Mouse (Mus musculus) CH12.LX (cell line): Measurements from ENCODE around the gene Fhit. TPM values are rescaled to one million over a fixed set of nuclear protein-coding genes. Genes with fewer than 3 reads are reported as not detected.

ENCODE experiments used
- DNase-seq: peaks from one replicate; pipeline ENCODE4 v3.0.0-alpha.2; 2013; ENCODE audit errors: extremely low read depth
- H3K27ac ChIP-seq: 2 replicates; pipeline ENCODE4 v1.5.1; 2012; ENCODE audit warnings: low read depth, mild to moderate bottlenecking, control low read depth, moderate library complexity; ENCODE audit not compliant: insufficient read depth
- H3K27me3 ChIP-seq: replicated peaks from 2 replicates; pipeline ENCODE3; 2012; ENCODE audit warnings: inconsistent platforms
- H3K36me3 ChIP-seq, 2 experiments: replicated peaks in 1 of 2; 2 replicates each; pipeline versions ENCODE3 to v1.6.1; 2012; ENCODE audit warnings: inconsistent platforms in 1 of 2, low read length in 1 of 2, mild to moderate bottlenecking in 1 of 2, mixed read lengths in 1 of 2, moderate library complexity in 1 of 2; ENCODE audit not compliant: control insufficient read depth in 1 of 2, insufficient read depth in 1 of 2
- H3K4me1 ChIP-seq, 2 experiments: 2 replicates each; pipeline ENCODE4 v1.6.1; 2012; ENCODE audit warnings: inconsistent platforms in 1 of 2, moderate library complexity in 1 of 2; ENCODE audit not compliant: insufficient read depth in 2 of 2, control insufficient read depth in 1 of 2
- H3K4me2 ChIP-seq: 2 replicates; pipeline ENCODE4 v1.6.1; 2012; ENCODE audit warnings: low read depth, mild to moderate bottlenecking, control low read depth; ENCODE audit not compliant: poor library complexity, insufficient read depth, severe bottlenecking
- H3K4me3 ChIP-seq, 3 experiments: fragments of 150-350 bp in 1 of 3; sonication (generic) in 1 of 3; replicated peaks in 1 of 3; 2 replicates each; pipeline versions ENCODE3 to v1.5.1; 2011 to 2012; ENCODE audit warnings: low read depth in 2 of 3, low read length in 2 of 3, mild to moderate bottlenecking in 2 of 3, moderate library complexity in 2 of 3, control low read depth in 1 of 3, improper control_type of control experiment in 1 of 3, inconsistent platforms in 1 of 3, mixed read lengths in 1 of 3; ENCODE audit not compliant: poor library complexity in 1 of 3
- H3K79me2 ChIP-seq: replicated peaks from 2 replicates; pipeline ENCODE4 v1.6.1; 2012; ENCODE audit warnings: mild to moderate bottlenecking, moderate library complexity; ENCODE audit not compliant: control insufficient read depth, poor library complexity, insufficient read depth, severe bottlenecking; ENCODE audit errors: extremely low read depth
- H3K9ac ChIP-seq: 2 replicates; pipeline ENCODE4 v1.6.1; 2012; ENCODE audit warnings: low read depth, mild to moderate bottlenecking, control low read depth, moderate library complexity; ENCODE audit not compliant: insufficient read depth
- H3K9me3 ChIP-seq: replicated peaks from 2 replicates; pipeline ENCODE3; 2012; ENCODE audit warnings: low read length, inconsistent platforms, mixed read lengths
- BHLHE40 ChIP-seq: IDR thresholded peaks from 2 replicates; pipeline ENCODE4 v1.6.1; 2011; ENCODE audit warnings: mild to moderate bottlenecking, low read depth, low read length, improper control_type of control experiment
- CHD1 ChIP-seq: IDR thresholded peaks from 2 replicates; pipeline ENCODE4 v1.6.1; 2012; ENCODE audit warnings: low read depth, low read length, improper control_type of control experiment, inconsistent platforms
- CTCF ChIP-seq, 2 experiments: IDR thresholded peaks in 1 of 2; conservative IDR thresholded peaks in 1 of 2; 2 replicates each; pipeline ENCODE4 v1.5.1; 2011 to 2012; ENCODE audit warnings: low read depth in 2 of 2, low read length in 2 of 2, improper control_type of control experiment in 1 of 2, inconsistent platforms in 1 of 2, mild to moderate bottlenecking in 1 of 2, moderate library complexity in 1 of 2
- E2F4 ChIP-seq: IDR thresholded peaks from 2 replicates; pipeline ENCODE4 v1.6.1; 2011; ENCODE audit warnings: low read depth, low read length, improper control_type of control experiment; ENCODE audit not compliant: insufficient replicate concordance
- ETS1 ChIP-seq: conservative IDR thresholded peaks from 2 replicates; pipeline ENCODE4 v1.6.1; 2012; ENCODE audit warnings: low read depth, mild to moderate bottlenecking, inconsistent platforms, low read length, improper control_type of control experiment, moderate library complexity
- HCFC1 ChIP-seq: IDR thresholded peaks from 2 replicates; pipeline ENCODE4 v1.6.1; 2012; ENCODE audit warnings: low read depth, mild to moderate bottlenecking, inconsistent platforms, low read length, improper control_type of control experiment
- JUN ChIP-seq: IDR thresholded peaks from 2 replicates; pipeline ENCODE4 v1.6.1; 2011; ENCODE audit warnings: low read depth, mild to moderate bottlenecking, low read length, improper control_type of control experiment, moderate library complexity; ENCODE audit not compliant: insufficient read depth
- JUND ChIP-seq: conservative IDR thresholded peaks from 2 replicates; pipeline ENCODE4 v1.6.1; 2011; ENCODE audit warnings: low read depth, low read length, improper control_type of control experiment
- KAT2A ChIP-seq: IDR thresholded peaks from 2 replicates; pipeline ENCODE4 v1.6.1; 2012; ENCODE audit warnings: low read length, improper control_type of control experiment, inconsistent platforms; ENCODE audit not compliant: insufficient replicate concordance
- MAX ChIP-seq: IDR thresholded peaks from 2 replicates; pipeline ENCODE4 v1.6.1; 2011; ENCODE audit warnings: low read length, improper control_type of control experiment
- MAZ ChIP-seq: IDR thresholded peaks from 2 replicates; pipeline ENCODE4 v1.6.1; 2012; ENCODE audit warnings: low read depth, mild to moderate bottlenecking, inconsistent platforms, low read length, improper control_type of control experiment, moderate library complexity
- MEF2A ChIP-seq: IDR thresholded peaks from 2 replicates; pipeline ENCODE4 v1.6.1; 2014; ENCODE audit warnings: low read depth, mild to moderate bottlenecking, inconsistent platforms, low read length, improper control_type of control experiment, borderline replicate concordance
- MXI1 ChIP-seq: IDR thresholded peaks from 2 replicates; pipeline ENCODE4 v1.6.1; 2011; ENCODE audit warnings: mild to moderate bottlenecking, low read depth, low read length, improper control_type of control experiment
- POLR2A ChIP-seq: IDR thresholded peaks from 2 replicates; pipeline ENCODE4 v1.6.1; 2011; ENCODE audit warnings: low read depth, mild to moderate bottlenecking, improper control_type of control experiment, low read length
- POLR2AphosphoS2 ChIP-seq: IDR thresholded peaks from 2 replicates; pipeline ENCODE4 v1.6.1; 2011; ENCODE audit warnings: low read depth, low read length, improper control_type of control experiment
- RAD21 ChIP-seq: IDR thresholded peaks from 2 replicates; pipeline ENCODE4 v1.6.1; 2011; ENCODE audit warnings: low read depth, mild to moderate bottlenecking, low read length, improper control_type of control experiment, moderate library complexity
- RCOR1 ChIP-seq: conservative IDR thresholded peaks from 2 replicates; pipeline ENCODE4 v1.6.1; 2012; ENCODE audit warnings: low read depth, mild to moderate bottlenecking, inconsistent platforms, low read length, improper control_type of control experiment
- SIN3A ChIP-seq: IDR thresholded peaks from 2 replicates; pipeline ENCODE4 v1.6.1; 2012; ENCODE audit warnings: low read length, improper control_type of control experiment, inconsistent platforms
- SMC3 ChIP-seq: IDR thresholded peaks from 2 replicates; pipeline ENCODE4 v1.6.1; 2011; ENCODE audit warnings: low read depth, low read length, improper control_type of control experiment
- TBP ChIP-seq: conservative IDR thresholded peaks from 2 replicates; pipeline ENCODE4 v1.6.1; 2011; ENCODE audit warnings: low read depth, low read length, improper control_type of control experiment
- TCF12 ChIP-seq: IDR thresholded peaks from 2 replicates; pipeline ENCODE4 v1.6.1; 2014; ENCODE audit warnings: low read depth, mild to moderate bottlenecking, inconsistent platforms, low read length, improper control_type of control experiment
- UBTF ChIP-seq: IDR thresholded peaks from 2 replicates; pipeline ENCODE4 v1.6.1; 2012; ENCODE audit warnings: low read depth, mild to moderate bottlenecking, inconsistent platforms, low read length, improper control_type of control experiment, moderate library complexity
- ZC3H11A ChIP-seq: IDR thresholded peaks from 2 replicates; pipeline ENCODE4 v1.6.1; 2012; ENCODE audit warnings: low read depth, mild to moderate bottlenecking, inconsistent platforms, low read length, improper control_type of control experiment
- ZKSCAN1 ChIP-seq: IDR thresholded peaks from 2 replicates; pipeline ENCODE4 v1.6.1; 2012; ENCODE audit warnings: low read depth, inconsistent platforms, low read length, improper control_type of control experiment, borderline replicate concordance
- ZMIZ1 ChIP-seq: IDR thresholded peaks from 2 replicates; pipeline ENCODE4 v1.6.1; 2012; ENCODE audit warnings: low read depth, mild to moderate bottlenecking, inconsistent platforms, low read length, improper control_type of control experiment
- dilution Hi-C: fragments of 300-500 bp; cut with MboI; formaldehyde crosslinking; loops from 2 replicates; pipeline ENCODE4 v1.14.3; 2020; ENCODE audit warnings: low sequenced_read_pairs; ENCODE audit not compliant: extremely low pct_unique_long_range_greater_than_20kb, extremely low pct_ligation_motif_present
- in situ Hi-C: fragments of 300-500 bp; cut with MboI; formaldehyde crosslinking; loops from 3 replicates; pipeline ENCODE4 v1.14.3; 2019; ENCODE audit warnings: low sequenced_read_pairs, low pct_ligation_motif_present, low pct_unique_long_range_greater_than_20kb, mixed read lengths
- polyA plus RNA-seq: library from polyadenylated mRNA; unstranded; fragments of >175 nt; gene quantifications from 2 replicates; pipeline ENCODE4 v1.2.1, GENCODE M21; 2012; ENCODE audit warnings: low read depth; ENCODE audit not compliant: insufficient read length
- total RNA-seq, 2 experiments: library from RNA; depleted of rRNA; stranded (reverse); fragments of 300-350 nt in 1 of 2; fragments of >200 nt in 1 of 2; gene quantifications; 2 replicates each; pipeline ENCODE4 v1.2.3; 2012 to 2014

Fhit gene
- total and polyA plus RNA-seq, 3 experiments: 0.64 to 1.9 (median 0.64) TPM

GRCm38 (mm10) chr14:10423499-10423898 lies 738.3 kb downstream of the Fhit start:
- Histone ChIP-seq H3K9ac (no peak overlapping the region), H3K4me1 (peaks cover 2 to 3% of the 10 kb centered on the region in 2 experiments; a peak in 2 of 4 replicates), H3K4me2 (no peak overlapping the region), H3K36me3 (no peaks in the 10 kb centered on the region), H3K4me3 (no peak overlapping the region), H3K27ac (no peak overlapping the region), H3K79me2 (no peaks in the 10 kb centered on the region), H3K9me3 (no peaks in the 10 kb centered on the region), H3K27me3 (no peaks in the 10 kb centered on the region)
- DNase-seq: no peak
- dilution Hi-C loops (no loop called here), in situ Hi-C loops (no loop called here)
- TF ChIP-seq KAT2A (no peak), POLR2A (no peak), SMC3 (no peak), RAD21 (no peak), RCOR1 (no peak), UBTF (no peak), TBP (no peak), ETS1 (no peak), MXI1 (no peak), POLR2AphosphoS2 (no peak), HCFC1 (no peak), ZC3H11A (no peak), CHD1 (no peak)

DNA sequence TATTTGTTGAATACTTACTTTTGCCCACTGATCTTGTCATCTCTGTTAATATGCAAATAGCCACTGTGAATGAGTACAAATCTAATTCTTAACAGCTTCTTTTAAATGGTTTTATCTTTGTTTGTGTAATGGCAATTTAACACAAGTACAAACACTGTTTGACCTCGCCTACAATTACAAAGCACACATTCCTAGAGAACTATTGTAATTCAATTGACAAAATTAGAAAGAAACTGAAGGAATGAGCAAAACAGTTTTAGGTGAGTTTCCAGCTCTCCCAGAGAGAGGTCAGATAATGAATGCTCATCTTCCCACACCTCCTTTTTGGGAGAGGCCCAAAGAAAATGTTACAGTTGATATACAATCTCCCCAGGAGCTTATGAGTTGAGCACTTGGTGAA lies 739.6 kb downstream of the Fhit start:
- Histone ChIP-seq H3K9me3 (no peaks in the 10 kb centered on the region), H3K4me2 (no peak overlapping the region), H3K79me2 (no peaks in the 10 kb centered on the region), H3K36me3 (no peaks in the 10 kb centered on the region), H3K27ac (no peak overlapping the region), H3K27me3 (no peaks in the 10 kb centered on the region), H3K4me1 (peaks cover 2 to 3% of the 10 kb centered on the region in 2 experiments; a peak in 2 of 4 replicates), H3K9ac (no peak overlapping the region), H3K4me3 (no peak overlapping the region)
- in situ Hi-C loops: no loop called here
- no peak for DNase-seq
- dilution Hi-C loops: no loop called here
- TF ChIP-seq MAX (no peak), ZKSCAN1 (no peak), MEF2A (no peak), ETS1 (no peak), ZMIZ1 (no peak), MAZ (no peak), CTCF (conservative IDR thresholded peaks at IDR 0.05 in 1 of 2, IDR thresholded peaks at IDR 0.05 in 1 of 2; ENCODE audit: low read depth in 2 of 2, low read length in 2 of 2) (no peak), SMC3 (no peak), HCFC1 (no peak), SIN3A (no peak), JUN (no peak), JUND (no peak), BHLHE40 (no peak), RAD21 (no peak), TCF12 (no peak), E2F4 (no peak)
